Mouse (Mus musculus) C2C12 (cell line): ENCODE measurements around the gene Nek9.

ENCODE experiments used
- CEBPB ChIP-seq: IDR thresholded peaks from one replicate; pipeline ENCODE4 v1.6.1; 2011; ENCODE audit warnings: low read depth, mild to moderate bottlenecking, control low read depth, moderate library complexity
- CTCF ChIP-seq: IDR thresholded peaks from one replicate; pipeline ENCODE4 v1.5.1; 2011; ENCODE audit not compliant: control insufficient read depth, insufficient read depth, insufficient read length
- MAX ChIP-seq: IDR thresholded peaks from one replicate; pipeline ENCODE4 v1.6.1; 2011; ENCODE audit warnings: mild to moderate bottlenecking, control low read depth

- TF ChIP-seq MAX: no peak
- TF ChIP-seq CTCF: no peak
- TF ChIP-seq CEBPB: no peak
Observed at GRCm38 (mm10) chr12:85304725-85305124, 34.4 kb downstream of the Nek9 start.
